Mouse (Mus musculus) bone marrow macrophage, adult 2 months (primary cell): ENCODE measurements around the gene Kcnma1.

Experiments
- CTCF ChIP-seq: IDR thresholded peaks from 2 replicates; pipeline ENCODE4 v1.5.1; 2012; ENCODE audit warnings: low read depth, mild to moderate bottlenecking, low read length, moderate library complexity
- POLR2A ChIP-seq: IDR thresholded peaks from 2 replicates; pipeline ENCODE4 v1.6.1; 2012; ENCODE audit warnings: mild to moderate bottlenecking, low read depth, low read length, borderline replicate concordance

GRCm38 (mm10) chr14:23719246-23719645 is 295.0 kb downstream of the Kcnma1 start:
- no peak for TF ChIP-seq CTCF
- TF ChIP-seq POLR2A = no peak
